Mouse (Mus musculus) embryonic facial prominence, embryonic 11.5 days (tissue): ENCODE measurements around the gene Pcyt2. TPM values are rescaled to one million over a fixed set of nuclear protein-coding genes. Genes with fewer than 3 reads are reported as not detected.

Experiments used
- ATAC-seq: fragments of 200-750 bp; cut with Nextera tagmentation; replicated peaks from 2 replicates; pipeline ENCODE4 v1.8.0; 2017; ENCODE audit warnings: low read depth; ENCODE audit not compliant: insufficient number of reproducible peaks, low FRiP score, low TSS enrichment
- DNase-seq: peaks from one replicate; pipeline ENCODE4 v3.0.0-alpha.2; 2015; ENCODE audit warnings: low spot score
- H3K27ac ChIP-seq: fragments of 300-500 bp; sonication (generic); replicated peaks from 2 replicates; pipeline ENCODE4 v1.5.1; 2014; ENCODE audit warnings: mild to moderate bottlenecking, low read depth, low read length, control low read depth
- H3K27me3 ChIP-seq: fragments of 300-500 bp; sonication (generic); 2 replicates; pipeline ENCODE4 v1.6.1; 2014; ENCODE audit warnings: mild to moderate bottlenecking, low read length, moderate library complexity, mixed read lengths; ENCODE audit not compliant: control insufficient read depth, insufficient read depth
- H3K36me3 ChIP-seq: fragments of 300-500 bp; sonication (generic); replicated peaks from 2 replicates; pipeline ENCODE4 v1.6.1; 2014; ENCODE audit warnings: low read depth, mild to moderate bottlenecking, low read length, moderate library complexity, mixed read lengths; ENCODE audit not compliant: control insufficient read depth, insufficient read depth
- H3K4me1 ChIP-seq: fragments of 300-500 bp; sonication (generic); 2 replicates; pipeline ENCODE4 v1.6.1; 2014; ENCODE audit warnings: low read length, mixed read lengths; ENCODE audit not compliant: control insufficient read depth, insufficient read depth
- H3K4me2 ChIP-seq: fragments of 300-500 bp; sonication (generic); 2 replicates; pipeline ENCODE4 v1.6.1; 2014; ENCODE audit warnings: low read depth, mild to moderate bottlenecking, control low read depth, low read length, moderate library complexity
- H3K4me3 ChIP-seq: fragments of 300-500 bp; sonication (generic); 2 replicates; pipeline ENCODE4 v1.5.1; 2014; ENCODE audit warnings: low read depth, low read length, control low read depth
- H3K9ac ChIP-seq: fragments of 300-500 bp; sonication (generic); replicated peaks from 2 replicates; pipeline ENCODE4 v1.6.1; 2014; ENCODE audit warnings: mild to moderate bottlenecking, control low read depth, low read length
- H3K9me3 ChIP-seq: fragments of 300-500 bp; sonication (generic); replicated peaks from 2 replicates; pipeline ENCODE4 v1.6.1; 2016; ENCODE audit warnings: mild to moderate bottlenecking, low read length, inconsistent platforms, mixed read lengths; ENCODE audit not compliant: control insufficient read depth
- WGBS: fragments of 180-500 bp; shearing (Covaris S2); extraction: QIAGEN DNeasy Blood & Tissue Kit; methylation state at CpG from one replicate; pipeline ENCODE4 v1.1.7; 2014; 5-methylcytosine and 5-hydroxymethylcytosine counted together
- polyA plus RNA-seq: library from polyadenylated mRNA; unstranded; fragments of >200 nt; fragmentation: Nextera tagmentation; extraction: Ambion mirVana; gene quantifications from 2 replicates; pipeline ENCODE4 v1.2.1, GENCODE M21; 2014

The Pcyt2 gene
- 75.3 and 76.9 TPM in 2 replicates for polyA plus RNA-seq

DNA sequence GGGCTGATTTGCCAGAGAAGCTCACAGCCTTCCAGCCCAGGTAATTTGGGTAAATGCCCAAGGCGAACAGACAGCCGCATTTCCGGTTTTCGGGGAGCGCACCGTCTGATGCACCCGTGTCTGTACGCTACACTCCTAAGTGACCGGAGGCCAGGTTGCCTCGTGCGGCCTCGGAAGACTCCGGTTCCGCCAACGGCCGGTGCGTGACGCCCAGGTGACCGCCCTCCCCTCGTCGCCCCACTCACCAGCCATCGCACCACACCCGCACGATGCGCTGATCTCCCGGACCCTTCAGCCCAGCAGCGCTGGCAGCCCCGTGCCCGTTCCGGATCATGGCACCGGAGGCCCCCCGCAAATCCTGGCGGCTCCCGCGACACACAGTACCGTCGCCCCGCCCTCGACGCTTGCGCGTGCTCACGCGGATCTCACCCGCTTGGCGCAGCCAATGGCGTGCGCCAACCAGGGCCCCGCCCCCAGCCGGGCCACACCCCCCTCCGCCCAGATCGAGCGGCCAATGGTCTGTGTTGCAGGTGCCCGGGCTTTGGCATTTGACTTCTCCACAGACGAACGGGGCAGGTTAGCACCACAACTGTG lies at the start of gene Pcyt2:
TSS of gene Pcyt2 (minus strand) at position 418 of the 594 bp plus-strand sequence.
- H3K4me1 ChIP-seq = no peaks in the 10 kb centered on the region
- H3K9ac ChIP-seq = peak within 1 kb of the TSS; percentile 74
- under 1% methylated on average over 56 of the region's 56 CpGs for WGBS
- ATAC-seq = peak; percentile 91
- peak within 1 kb of the TSS; percentile 85 for H3K4me2 ChIP-seq
- H3K36me3 ChIP-seq = peaks cover 6% of the 10 kb centered on the region
- no peaks in the 10 kb centered on the region for H3K9me3 ChIP-seq
- peak within 1 kb of the TSS; percentile 20; the same call in 1 of the 2 replicates for H3K27ac ChIP-seq
- peak; percentile 94 for DNase-seq
- H3K27me3 ChIP-seq = no peaks in the 10 kb centered on the region
- peak within 1 kb of the TSS; percentile 75 for H3K4me3 ChIP-seq

DNA sequence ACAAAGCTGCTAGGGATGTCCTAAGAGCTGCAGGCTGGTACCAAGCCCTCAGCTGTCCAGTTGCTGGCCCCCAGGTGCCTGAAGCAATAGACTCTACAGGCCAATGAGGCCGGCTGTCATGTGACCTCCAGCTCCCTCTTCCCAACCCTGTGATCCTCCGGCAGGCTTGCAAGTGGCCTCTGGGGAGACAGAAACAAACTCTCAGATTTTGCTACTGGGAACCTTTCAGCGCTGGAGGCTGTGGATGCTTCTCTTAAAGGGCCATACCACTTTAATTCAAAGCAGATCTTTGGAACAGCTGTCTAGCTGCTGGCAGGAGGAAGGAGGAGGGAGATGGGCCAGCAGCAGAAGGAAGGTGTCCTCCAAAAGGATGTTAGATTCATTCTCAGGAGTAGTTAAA lies 48.9 kb upstream of the Pcyt2 start:
- Histone ChIP-seq H3K4me3 (no peak overlapping the region), H3K27ac (no peak overlapping the region), H3K9ac (no peak overlapping the region), H3K4me1 (no peaks in the 10 kb centered on the region), H3K9me3 (no peaks in the 10 kb centered on the region), H3K27me3 (peaks cover 13% of the 10 kb centered on the region), H3K4me2 (no peak overlapping the region), H3K36me3 (no peaks in the 10 kb centered on the region)
- WGBS = 3% methylated on average over 3 of the region's 3 CpGs
- DNase-seq (peak; percentile 62), ATAC-seq (no peak)

DNA sequence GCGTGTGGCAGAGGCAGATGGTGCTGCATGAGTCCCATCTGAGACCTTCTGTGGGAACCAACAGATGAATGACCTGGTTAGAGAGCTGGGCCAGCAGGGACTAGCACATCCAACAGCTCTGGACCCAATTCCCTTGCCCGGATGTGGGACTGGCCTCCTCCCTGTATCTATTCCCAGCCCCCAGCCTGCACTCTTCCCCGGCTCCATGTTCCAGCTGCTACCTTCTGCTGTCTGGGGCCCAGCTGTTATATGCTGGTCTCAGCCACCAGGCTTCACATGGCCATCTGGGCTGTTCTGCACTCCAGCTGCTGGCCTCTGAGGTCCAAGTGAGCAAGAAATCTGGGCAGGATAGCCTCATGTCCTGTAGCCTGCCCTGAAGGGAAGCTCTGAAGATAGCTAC lies 47.7 kb upstream of the Pcyt2 start:
- Histone ChIP-seq H3K9ac (no peak overlapping the region), H3K27ac (no peak overlapping the region), H3K4me1 (peaks cover 6% of the 10 kb centered on the region), H3K27me3 (peaks cover 25% of the 10 kb centered on the region), H3K9me3 (no peaks in the 10 kb centered on the region), H3K4me3 (no peak overlapping the region), H3K36me3 (no peaks in the 10 kb centered on the region), H3K4me2 (no peak overlapping the region)
- WGBS = 78% methylated on average over 3 of the region's 3 CpGs
- DNase-seq (no peak), ATAC-seq (no peak)

DNA sequence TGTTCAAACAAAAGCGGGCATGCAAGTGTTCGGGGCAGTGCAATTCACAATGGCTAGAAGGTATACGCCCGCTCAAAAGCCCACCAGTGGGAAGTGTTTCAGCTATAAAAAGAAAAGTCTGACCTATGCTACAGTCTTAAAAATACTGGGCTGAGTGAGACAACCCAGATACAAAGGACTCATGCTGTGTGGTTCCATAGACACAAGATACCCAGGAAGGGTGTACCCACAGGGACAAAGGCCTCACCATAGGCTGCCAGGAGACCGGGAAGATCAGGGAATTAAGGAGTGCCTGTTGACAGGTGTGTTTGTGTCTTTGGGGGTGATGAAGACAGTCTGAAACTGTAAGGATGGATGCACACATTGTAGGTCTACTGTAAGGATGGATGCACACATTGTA lies 46.0 kb upstream of the Pcyt2 start:
- ATAC-seq = no peak
- peaks cover 9% of the 10 kb centered on the region for H3K4me1 ChIP-seq

DNA sequence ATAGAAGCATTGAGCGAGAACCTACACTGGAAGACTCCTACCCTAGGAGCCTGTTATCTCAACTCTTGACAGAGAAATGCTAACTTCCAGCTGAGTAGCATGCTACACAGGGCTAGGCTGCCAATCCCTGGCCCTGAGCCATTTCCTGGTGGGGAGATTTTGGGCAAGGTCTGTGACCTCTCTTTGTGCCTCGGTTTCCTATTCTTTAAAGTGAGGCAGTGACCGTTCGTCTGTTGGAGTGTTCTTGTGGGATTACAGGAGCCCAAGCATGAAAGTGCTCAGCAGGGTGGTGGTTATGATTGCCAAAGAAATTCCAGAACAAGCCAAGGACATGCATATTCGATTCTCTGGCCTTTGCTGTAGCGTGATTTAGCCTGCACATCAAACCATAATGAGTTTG lies 45.0 kb upstream of the Pcyt2 start:
- WGBS = 59% methylated on average over 6 of the region's 6 CpGs
- Histone ChIP-seq H3K4me3 (no peak overlapping the region), H3K4me1 (peaks cover 9% of the 10 kb centered on the region), H3K27ac (no peak overlapping the region), H3K27me3 (peaks cover 48% of the 10 kb centered on the region), H3K9me3 (no peaks in the 10 kb centered on the region), H3K4me2 (no peak overlapping the region), H3K9ac (no peak overlapping the region), H3K36me3 (no peaks in the 10 kb centered on the region)
- no peak for DNase-seq
- ATAC-seq = no peak

More for the DNA sequence above, 46.0 kb upstream of the Pcyt2 start:
- DNase-seq = no peak
- Histone ChIP-seq H3K4me3 (no peak overlapping the region), H3K27me3 (peaks cover 42% of the 10 kb centered on the region), H3K9me3 (no peaks in the 10 kb centered on the region), H3K9ac (no peak overlapping the region), H3K4me2 (no peak overlapping the region), H3K27ac (no peak overlapping the region), H3K36me3 (no peaks in the 10 kb centered on the region)
- 81% methylated on average over 5 of the region's 5 CpGs for WGBS

DNA sequence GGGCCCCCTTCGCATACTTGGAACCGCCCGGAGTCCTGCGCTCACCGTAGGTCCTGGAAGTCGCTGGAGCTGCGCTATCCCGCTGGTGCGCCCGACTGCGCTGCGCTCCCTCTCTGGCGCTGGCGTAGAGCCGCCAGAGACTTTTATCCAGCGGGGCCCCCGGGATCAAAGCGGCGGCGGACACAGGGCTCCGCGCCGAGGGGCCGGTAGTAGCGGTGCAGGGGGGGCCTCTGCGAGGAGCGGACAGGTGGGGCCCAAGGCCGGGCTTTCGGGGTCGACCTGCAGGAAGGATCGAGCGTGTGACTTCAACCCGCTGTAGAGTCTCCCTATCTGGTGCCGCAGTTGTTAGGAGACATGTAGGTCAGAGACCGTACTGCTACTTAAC lies 43.3 kb upstream of the Pcyt2 start, which contains the start of gene Notum:
TSS of gene Notum (minus strand) at position 100 of the 385 bp plus-strand sequence.
- WGBS = under 1% methylated on average over 35 of the region's 35 CpGs
- ATAC-seq = no peak

DNA sequence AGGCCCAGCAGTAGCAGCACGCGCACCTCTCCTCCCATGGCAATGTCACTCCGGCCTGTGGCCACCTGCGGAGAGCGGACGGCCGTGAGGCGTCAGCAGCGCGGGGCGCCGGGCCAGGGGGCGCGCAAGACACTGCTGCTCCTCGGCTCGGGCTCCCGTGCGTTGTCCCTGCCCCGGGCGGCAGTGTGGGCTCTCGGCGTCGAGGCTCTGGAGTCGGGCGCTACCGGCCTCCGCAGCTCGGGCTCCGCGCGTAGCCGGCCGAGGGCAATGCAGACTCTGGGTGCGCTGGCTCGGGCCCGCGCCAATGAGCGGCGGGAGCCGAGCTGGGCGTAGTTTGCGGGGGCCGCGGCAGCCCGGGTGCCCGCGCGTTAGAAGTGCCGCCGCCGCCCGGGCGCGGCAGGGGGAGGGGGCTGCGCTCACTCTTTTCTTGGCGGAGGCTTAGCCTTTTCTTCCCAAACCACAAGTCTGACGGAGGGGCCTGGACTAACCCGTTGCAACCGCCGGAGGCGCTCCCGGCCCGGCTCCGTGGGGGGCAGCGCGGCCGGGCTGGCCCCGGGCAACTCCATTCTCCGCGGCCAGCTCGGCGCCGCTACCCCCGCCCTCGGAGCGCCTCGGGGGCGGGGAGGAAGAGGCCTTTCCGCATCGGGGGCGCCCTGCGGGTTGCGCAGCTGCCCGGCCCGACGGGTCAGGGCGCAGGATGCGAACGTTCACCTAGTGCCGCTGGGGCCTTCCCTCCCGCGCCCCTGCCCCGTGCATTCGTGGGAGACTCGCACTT lies 42.8 kb upstream of the Pcyt2 start:
- Histone ChIP-seq H3K27ac (no peak overlapping the region), H3K9me3 (no peaks in the 10 kb centered on the region), H3K4me2 (peak overlapping the region; percentile 80), H3K4me3 (peak overlapping the region; percentile 42), H3K27me3 (peaks cover 54% of the 10 kb centered on the region), H3K9ac (peak overlapping the region; percentile 37), H3K36me3 (no peaks in the 10 kb centered on the region), H3K4me1 (peaks cover 9% of the 10 kb centered on the region)
- ATAC-seq (no peak; the same call in 1 of the 2 replicates), DNase-seq (peak; percentile 65)
- under 1% methylated on average over 76 of the region's 95 CpGs for WGBS

More for the DNA sequence above, 43.3 kb upstream of the Pcyt2 start, which contains the start of gene Notum:
- Histone ChIP-seq H3K9me3 (no peaks in the 10 kb centered on the region), H3K4me2 (peak within 1 kb of the TSS; percentile 80), H3K4me3 (peak within 1 kb of the TSS; percentile 42), H3K27ac (no peak within 1 kb of the TSS), H3K36me3 (no peaks in the 10 kb centered on the region), H3K4me1 (peaks cover 9% of the 10 kb centered on the region), H3K27me3 (peaks cover 54% of the 10 kb centered on the region), H3K9ac (peak within 1 kb of the TSS; percentile 37)
- DNase-seq = no peak
